Mouse (Mus musculus) MN1 (cell line): Measurements from ENCODE around the gene Vmn2r102.

Experiments
- DNase-seq: peaks from one replicate; pipeline ENCODE4 v3.0.0-alpha.2; 2016; ENCODE audit warnings: low spot score

The Vmn2r102 gene

DNA sequence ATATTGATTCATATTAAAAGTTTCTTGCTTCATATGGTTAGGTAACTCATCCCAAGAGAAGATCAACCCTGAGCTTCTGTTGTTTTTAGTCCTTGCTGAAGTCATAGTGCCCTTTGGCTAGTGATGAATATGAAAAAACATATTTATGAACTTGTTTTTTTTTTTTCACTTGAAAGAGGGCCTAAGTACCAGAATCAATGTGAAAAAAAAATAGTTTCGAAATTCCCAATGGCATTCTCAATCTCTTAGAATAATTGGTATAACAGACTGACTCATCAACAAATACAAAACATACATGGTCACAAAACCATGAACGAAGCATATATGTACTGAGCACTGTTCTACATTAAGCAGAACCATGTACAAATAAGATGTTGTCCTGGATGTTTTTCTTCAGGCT, at the start of gene Vmn2r102:
TSS of gene Vmn2r102 (plus strand) at position 301 of the 400 bp plus-strand sequence.
- DNase-seq = no peak

DNA sequence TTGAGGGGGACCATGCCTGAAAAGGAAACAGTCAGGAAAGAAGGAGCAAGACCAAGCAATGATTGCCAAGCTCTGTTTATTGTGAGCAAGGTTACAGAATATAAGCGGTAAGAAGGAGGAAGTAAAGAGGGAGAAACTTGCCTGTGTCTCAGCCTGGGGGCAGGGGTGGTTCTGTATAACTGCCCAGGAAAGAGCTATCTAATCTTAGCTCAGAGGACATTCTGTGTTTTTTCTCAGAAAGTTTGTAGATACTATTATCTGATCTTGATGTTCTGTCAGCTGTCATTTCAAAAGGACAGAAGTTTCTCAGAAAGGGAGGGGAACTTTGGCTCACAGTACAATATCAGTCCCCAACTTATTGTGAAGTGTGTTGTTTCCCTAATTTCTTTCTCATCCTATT, 30.8 kb upstream of the Vmn2r102 start:
- DNase-seq = no peak

- DNase-seq = no peak
Observed at GRCm38 (mm10) chr17:19658447-19658846, 1.7 kb upstream of the Vmn2r102 start.

GRCm38 (mm10) chr17:19692062-19692461, 31.9 kb downstream of the Vmn2r102 start:
- no peak for DNase-seq
